Mouse (Mus musculus) midbrain, embryonic 16.5 days (tissue): ENCODE measurements around the gene Ptprh. TPM values are rescaled to one million over a fixed set of nuclear protein-coding genes. Genes with fewer than 3 reads are reported as not detected.
"Not testable (repeated sequence)": the region's sequence is repeated elsewhere in the genome, so short reads cannot be mapped to it uniquely, and the experiment has no call there.

ENCODE experiments used
- ATAC-seq: fragments of 200-750 bp; cut with Nextera tagmentation; 2 replicates; pipeline ENCODE4 v1.8.0; 2017; ENCODE audit warnings: moderate TSS enrichment
- H3K27ac ChIP-seq: fragments of 300-500 bp; sonication (generic); 2 replicates; pipeline ENCODE4 v1.5.1; 2014; ENCODE audit warnings: mild to moderate bottlenecking, low read length, mixed read lengths
- H3K27me3 ChIP-seq: fragments of 300-500 bp; sonication (generic); 2 replicates; pipeline ENCODE4 v1.6.1; 2014; ENCODE audit warnings: low read depth, low read length, mixed read lengths; ENCODE audit not compliant: control insufficient read depth, insufficient read depth
- H3K36me3 ChIP-seq: fragments of 300-500 bp; sonication (generic); 2 replicates; pipeline ENCODE4 v1.6.1; 2014; ENCODE audit warnings: mild to moderate bottlenecking, low read length, moderate library complexity, mixed read lengths; ENCODE audit not compliant: control insufficient read depth, insufficient read depth
- H3K4me1 ChIP-seq: fragments of 300-500 bp; sonication (generic); 2 replicates; pipeline ENCODE4 v1.6.1; 2014; ENCODE audit warnings: mild to moderate bottlenecking, low read length, mixed read lengths; ENCODE audit not compliant: control insufficient read depth, insufficient read depth
- H3K4me2 ChIP-seq: fragments of 300-500 bp; sonication (generic); 2 replicates; pipeline ENCODE4 v1.6.1; 2014; ENCODE audit warnings: mild to moderate bottlenecking, low read length, mixed read lengths
- H3K4me3 ChIP-seq: fragments of 300-500 bp; sonication (generic); 2 replicates; pipeline ENCODE4 v1.5.1; 2014; ENCODE audit warnings: low read depth, mild to moderate bottlenecking, low read length, moderate library complexity, mixed read lengths
- H3K9ac ChIP-seq: fragments of 300-500 bp; sonication (generic); 2 replicates; pipeline ENCODE4 v1.6.1; 2014; ENCODE audit warnings: low read depth, low read length, mixed read lengths
- H3K9me3 ChIP-seq: fragments of 300-500 bp; sonication (generic); replicated peaks from 2 replicates; pipeline ENCODE4 v1.6.1; 2014; ENCODE audit warnings: mild to moderate bottlenecking, low read length, mixed read lengths; ENCODE audit not compliant: control insufficient read depth, poor library complexity, severe bottlenecking
- WGBS: fragments of 180-500 bp; shearing (Covaris S2); extraction: QIAGEN DNeasy Blood & Tissue Kit; methylation state at CpG from one replicate; pipeline ENCODE4 v1.1.7; 2014; 5-methylcytosine and 5-hydroxymethylcytosine counted together
- polyA plus RNA-seq: library from polyadenylated mRNA; unstranded; fragments of >200 nt; fragmentation: Nextera tagmentation; extraction: Ambion mirVana; gene quantifications from 2 replicates; pipeline ENCODE4 v1.2.1, GENCODE M21; 2015

Ptprh gene
- polyA plus RNA-seq, 1 experiment from 2014 or later = 1.4 TPM

DNA sequence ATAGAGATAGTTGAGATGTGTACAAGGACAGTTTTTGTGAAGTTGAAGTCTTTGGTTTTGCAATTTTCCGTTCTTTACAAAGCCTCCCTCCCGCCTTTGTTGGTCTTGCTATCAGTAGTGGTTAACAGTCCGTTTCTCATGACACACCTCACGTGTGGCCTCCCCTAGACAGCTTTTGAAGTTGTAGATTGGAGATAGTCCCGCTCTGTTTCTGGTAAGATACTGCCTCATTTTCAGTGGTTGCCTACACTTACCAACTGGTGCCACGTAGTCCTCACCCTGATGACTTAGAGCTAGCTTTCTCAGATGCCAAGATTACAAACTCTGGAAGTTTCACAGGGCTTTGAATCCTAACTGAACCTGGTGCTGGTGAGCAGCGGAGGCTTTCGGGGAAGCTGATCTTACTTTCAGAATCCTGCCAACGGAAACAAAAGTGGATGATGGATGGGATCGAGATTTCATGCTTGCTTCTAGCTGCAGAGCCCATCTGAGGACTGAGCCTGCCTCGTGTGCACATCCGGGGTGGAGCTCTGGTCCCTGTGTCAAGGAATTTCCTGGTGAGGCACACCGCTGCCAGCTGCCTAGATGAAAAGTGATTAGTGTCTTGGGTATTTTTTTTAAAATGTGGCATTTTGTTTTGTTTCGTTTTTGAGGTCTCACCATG, 10.0 kb upstream of the Ptprh start:
- Histone ChIP-seq H3K9me3 (no peaks in the 10 kb centered on the region), H3K27ac (no peak overlapping the region)
- 83% methylated on average over 14 of the region's 14 CpGs for WGBS

DNA sequence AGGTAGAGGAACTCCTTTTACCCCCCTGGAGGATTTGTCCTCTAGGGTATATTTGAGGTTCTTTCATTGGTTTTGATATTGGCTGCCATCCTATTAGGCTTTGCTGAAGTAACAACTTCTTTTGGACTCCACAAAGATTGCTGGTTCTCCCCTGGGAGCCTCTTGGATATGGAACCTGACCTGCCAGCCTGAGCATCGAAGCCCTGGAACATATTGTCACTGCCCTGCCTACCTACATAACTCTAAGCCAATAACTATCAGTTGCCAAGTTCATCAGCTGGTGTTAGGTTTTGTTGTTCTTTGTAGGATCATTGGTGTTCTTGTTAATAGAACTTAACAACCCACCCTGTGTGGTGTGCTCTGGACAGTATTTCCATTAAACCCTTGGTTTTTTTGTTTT, 9.1 kb upstream of the Ptprh start:
- H3K4me3 ChIP-seq = no peak overlapping the region
- H3K9me3 ChIP-seq = no peaks in the 10 kb centered on the region
- no peaks in the 10 kb centered on the region for H3K27me3 ChIP-seq
- H3K9ac ChIP-seq = no peak overlapping the region
- ATAC-seq = no peak
- H3K27ac ChIP-seq = no peak overlapping the region
- H3K4me1 ChIP-seq = no peaks in the 10 kb centered on the region
- no peak overlapping the region for H3K4me2 ChIP-seq
- H3K36me3 ChIP-seq = no peaks in the 10 kb centered on the region
- 81% methylated on average over 1 of the region's 1 CpGs for WGBS

More for the DNA sequence above, 10.0 kb upstream of the Ptprh start:
- no peak overlapping the region for H3K4me3 ChIP-seq
- no peaks in the 10 kb centered on the region for H3K4me1 ChIP-seq
- no peak overlapping the region for H3K9ac ChIP-seq
- ATAC-seq = no peak
- no peaks in the 10 kb centered on the region for H3K36me3 ChIP-seq
- H3K27me3 ChIP-seq = no peaks in the 10 kb centered on the region
- no peak overlapping the region for H3K4me2 ChIP-seq

DNA sequence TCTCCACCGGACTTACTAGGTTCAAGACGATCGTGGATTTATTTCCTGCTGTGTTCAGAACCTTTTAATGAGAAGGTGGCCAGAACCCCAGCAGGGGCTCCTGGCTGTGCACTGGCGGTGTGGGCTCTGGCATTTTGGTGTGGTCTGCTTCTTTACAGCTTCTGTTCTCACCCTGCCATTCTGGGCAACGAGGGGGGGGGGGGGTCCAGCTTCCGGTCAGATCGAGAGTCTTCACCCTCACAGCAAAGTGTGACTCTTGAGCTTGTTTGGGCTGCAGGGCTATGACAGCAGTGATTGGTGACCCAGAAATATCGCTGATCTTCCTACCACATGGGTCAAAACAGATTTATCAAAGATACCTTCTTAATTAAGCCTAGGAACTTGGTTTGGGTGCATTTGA, 8.5 kb upstream of the Ptprh start:
- Histone ChIP-seq H3K4me3 (no peak overlapping the region), H3K4me2 (no peak overlapping the region), H3K4me1 (no peaks in the 10 kb centered on the region), H3K27me3 (no peaks in the 10 kb centered on the region), H3K9ac (no peak overlapping the region), H3K36me3 (no peaks in the 10 kb centered on the region), H3K27ac (no peak overlapping the region), H3K9me3 (no peaks in the 10 kb centered on the region)
- WGBS = 70% methylated on average over 8 of the region's 8 CpGs
- no peak for ATAC-seq

DNA sequence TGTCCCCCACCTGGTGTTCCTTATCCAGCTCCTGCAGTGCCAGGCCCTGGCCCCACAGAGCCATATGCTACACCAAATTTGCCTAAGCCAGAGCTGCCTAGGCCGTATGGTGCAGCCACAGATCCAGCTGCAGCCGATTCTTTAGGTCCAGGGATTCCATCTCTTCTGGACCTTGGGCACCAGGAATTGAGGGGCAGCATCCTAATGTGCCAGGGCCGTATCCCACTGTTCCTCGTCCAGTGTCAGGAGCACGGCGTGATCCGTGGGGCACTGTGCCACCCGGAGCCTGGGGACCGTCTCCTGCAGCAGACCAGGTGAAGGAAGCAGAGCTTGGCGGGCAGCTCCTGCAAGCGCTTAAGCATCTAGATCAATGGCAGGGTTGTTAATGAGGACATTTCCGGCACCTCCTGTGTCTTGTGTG, 8.1 kb upstream of the Ptprh start:
- WGBS = 80% methylated on average over 12 of the region's 12 CpGs
- no peak for ATAC-seq
- no peaks in the 10 kb centered on the region for H3K9me3 ChIP-seq

DNA sequence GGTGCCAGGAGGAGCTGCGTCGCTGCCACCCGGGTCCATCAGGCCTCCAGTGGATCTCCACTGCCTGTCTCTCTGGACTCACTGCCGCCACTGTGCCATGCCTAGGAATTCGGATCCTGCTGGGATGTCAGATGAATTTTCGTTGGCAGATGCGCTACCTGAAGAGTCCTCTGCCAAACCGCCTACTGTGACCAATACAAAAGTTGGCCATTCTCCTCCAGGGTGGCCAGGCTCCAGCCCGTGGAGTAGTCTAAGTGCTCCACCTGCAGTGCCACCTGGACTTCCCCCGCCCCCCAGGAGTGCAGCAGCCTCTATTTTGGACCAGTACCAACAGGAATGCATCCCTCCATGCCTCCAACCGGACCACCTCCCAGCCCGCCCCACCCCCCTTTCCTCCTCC, 7.7 kb upstream of the Ptprh start:
- Histone ChIP-seq H3K27ac (no peak overlapping the region), H3K36me3 (no peaks in the 10 kb centered on the region), H3K9ac (no peak overlapping the region), H3K4me2 (no peak overlapping the region), H3K4me1 (no peaks in the 10 kb centered on the region), H3K27me3 (no peaks in the 10 kb centered on the region), H3K9me3 (no peaks in the 10 kb centered on the region), H3K4me3 (no peak overlapping the region)
- ATAC-seq = no peak
- WGBS = 77% methylated on average over 10 of the region's 12 CpGs

More for the DNA sequence above, 8.1 kb upstream of the Ptprh start:
- no peak overlapping the region for H3K27ac ChIP-seq
- no peak overlapping the region for H3K4me2 ChIP-seq
- no peak overlapping the region for H3K9ac ChIP-seq
- no peaks in the 10 kb centered on the region for H3K36me3 ChIP-seq
- no peaks in the 10 kb centered on the region for H3K27me3 ChIP-seq
- H3K4me1 ChIP-seq = no peaks in the 10 kb centered on the region
- no peak overlapping the region for H3K4me3 ChIP-seq

DNA sequence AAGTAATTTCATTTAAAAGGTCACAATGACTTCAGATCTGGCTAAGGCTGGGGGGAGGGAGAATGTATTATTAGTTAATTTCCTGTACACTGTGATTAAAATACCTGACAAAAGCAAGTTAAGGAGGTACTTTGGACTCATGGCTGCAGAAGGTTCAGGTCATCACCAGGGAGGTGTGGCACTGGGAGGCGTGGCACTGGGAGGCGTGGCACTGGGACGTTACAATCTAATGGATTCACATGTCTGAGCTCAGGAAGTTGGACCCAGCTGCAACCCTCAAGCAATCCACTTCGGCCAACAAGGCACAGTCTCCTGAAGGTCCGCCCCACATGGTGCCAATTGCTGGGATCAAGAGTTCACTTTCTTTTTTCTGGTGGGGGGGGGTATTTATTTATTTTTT, 4.2 kb upstream of the Ptprh start:
- Histone ChIP-seq H3K9ac (no peak overlapping the region), H3K4me2 (no peak overlapping the region), H3K36me3 (no peaks in the 10 kb centered on the region), H3K4me1 (no peaks in the 10 kb centered on the region), H3K27ac (no peak overlapping the region), H3K27me3 (no peaks in the 10 kb centered on the region), H3K9me3 (no peaks in the 10 kb centered on the region), H3K4me3 (no peak overlapping the region)
- no peak for ATAC-seq
- WGBS = 73% methylated on average over 5 of the region's 5 CpGs

DNA sequence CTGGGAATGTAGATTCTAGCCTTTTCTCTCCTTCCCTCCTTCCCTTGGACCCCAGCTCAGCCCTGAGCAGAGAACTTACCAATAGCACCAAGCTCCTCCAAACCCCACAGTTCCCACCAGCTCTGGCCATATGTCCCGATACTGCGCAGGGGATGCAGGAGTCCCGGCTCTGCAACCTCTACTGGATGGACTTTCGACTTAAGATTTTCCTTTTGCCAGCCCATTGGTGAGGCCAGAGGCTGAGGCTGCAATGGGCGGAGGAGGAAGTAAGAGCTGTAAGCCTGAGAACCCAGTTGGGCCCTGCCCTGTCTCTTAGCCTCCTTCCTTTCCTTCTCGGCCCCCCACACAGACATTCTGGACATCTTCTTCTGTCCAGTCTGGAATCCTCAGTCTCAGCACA, 872 bp downstream of the Ptprh start:
- no peak overlapping the region for H3K4me3 ChIP-seq
- ATAC-seq = no peak
- 88% methylated on average over 6 of the region's 6 CpGs for WGBS

DNA sequence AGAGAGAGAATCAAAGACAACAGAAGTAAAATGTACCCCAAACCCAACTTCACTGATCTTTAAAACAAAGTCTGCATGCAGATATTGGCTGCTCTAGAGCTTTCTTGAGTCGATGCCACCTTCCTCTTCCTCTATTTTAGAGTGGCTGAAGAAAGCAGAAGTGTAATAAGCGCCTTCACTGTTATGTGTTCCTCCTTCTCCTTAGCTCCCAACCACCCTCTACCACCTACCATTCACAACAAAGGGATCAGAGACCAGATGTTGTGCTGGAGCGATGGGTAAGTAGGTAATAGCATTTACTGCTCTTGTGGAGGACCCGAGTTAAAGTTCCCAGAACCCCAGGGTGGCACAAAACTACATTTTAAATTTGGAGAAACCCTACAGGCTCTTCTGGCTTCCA, 6.8 kb downstream of the Ptprh start:
- 75% methylated on average over 4 of the region's 4 CpGs for WGBS
- H3K27me3 ChIP-seq, H3K36me3 ChIP-seq, H3K27ac ChIP-seq, H3K4me3 ChIP-seq, ATAC-seq, H3K4me1 ChIP-seq, H3K9me3 ChIP-seq, H3K4me2 ChIP-seq, H3K9ac ChIP-seq: not testable (repeated sequence)

More for the DNA sequence above, 872 bp downstream of the Ptprh start:
- no peak overlapping the region for H3K9ac ChIP-seq
- H3K4me1 ChIP-seq = no peaks in the 10 kb centered on the region
- no peaks in the 10 kb centered on the region for H3K9me3 ChIP-seq
- no peaks in the 10 kb centered on the region for H3K36me3 ChIP-seq
- H3K27me3 ChIP-seq = no peaks in the 10 kb centered on the region
- H3K27ac ChIP-seq = no peak overlapping the region
- H3K4me2 ChIP-seq = no peak overlapping the region

DNA sequence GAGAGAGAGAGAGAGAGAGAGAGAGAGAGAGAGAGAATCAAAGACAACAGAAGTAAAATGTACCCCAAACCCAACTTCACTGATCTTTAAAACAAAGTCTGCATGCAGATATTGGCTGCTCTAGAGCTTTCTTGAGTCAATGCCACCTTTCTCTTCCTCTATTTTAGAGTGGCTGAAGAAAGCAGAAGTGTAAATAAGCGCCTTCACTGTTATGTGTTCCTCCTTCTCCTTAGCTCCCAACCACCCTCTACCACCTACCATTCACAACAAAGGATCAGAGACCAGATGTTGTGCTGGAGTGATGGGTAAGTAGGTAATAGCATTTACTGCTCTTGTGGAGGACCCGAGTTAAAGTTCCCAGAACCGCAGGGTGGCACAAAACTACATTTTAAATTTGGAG, 22.4 kb downstream of the Ptprh start:
- H3K9ac ChIP-seq, H3K4me3 ChIP-seq, H3K27ac ChIP-seq, H3K4me1 ChIP-seq, ATAC-seq, H3K9me3 ChIP-seq, H3K27me3 ChIP-seq, H3K36me3 ChIP-seq, H3K4me2 ChIP-seq: not testable (repeated sequence)
- 82% methylated on average over 3 of the region's 3 CpGs for WGBS
